Mouse (Mus musculus) testis, postnatal 10 days (tissue): Measurements from ENCODE around the gene Thegl.
A peak's percentile ranks its signal among the peaks of the same experiment; 100 is the strongest.
"Not testable (repeated sequence)": the region's sequence is repeated elsewhere in the genome, so short reads cannot be mapped to it uniquely, and the experiment has no call there.

Experiments used
- DNase-seq: peaks from one replicate; pipeline ENCODE4 v3.0.0; 2021; ENCODE audit warnings: low spot score

Thegl gene

GRCm38 (mm10) chr5:77094510-77095491 lies 79.0 kb downstream of the Thegl start:
- DNase-seq = peak; percentile 83

GRCm38 (mm10) chr5:77096194-77096593 lies 80.4 kb downstream of the Thegl start:
- not testable (repeated sequence) for DNase-seq

GRCm38 (mm10) chr5:77097686-77098085 lies 81.9 kb downstream of the Thegl start:
- DNase-seq = no peak

- no peak for DNase-seq
Measured at GRCm38 (mm10) chr5:77098874-77099273, 83.1 kb downstream of the Thegl start.

GRCm38 (mm10) chr5:77099317-77099996 lies 83.6 kb downstream of the Thegl start:
- DNase-seq = no peak

- no peak for DNase-seq
Measured at GRCm38 (mm10) chr5:77099997-77100380, 84.2 kb downstream of the Thegl start.

GRCm38 (mm10) chr5:77100691-77101090 lies 84.9 kb downstream of the Thegl start:
- no peak for DNase-seq

GRCm38 (mm10) chr5:77102522-77103365 lies 86.9 kb downstream of the Thegl start:
- DNase-seq = no peak

GRCm38 (mm10) chr5:77107146-77107822 lies 91.5 kb downstream of the Thegl start:
- no peak for DNase-seq

GRCm38 (mm10) chr5:77108806-77109205 lies 93.0 kb downstream of the Thegl start:
- DNase-seq = no peak

GRCm38 (mm10) chr5:77109814-77110213 lies 94.0 kb downstream of the Thegl start:
- no peak for DNase-seq
